Mouse (Mus musculus): ENCODE data around the gene Gm20431.

DNA sequence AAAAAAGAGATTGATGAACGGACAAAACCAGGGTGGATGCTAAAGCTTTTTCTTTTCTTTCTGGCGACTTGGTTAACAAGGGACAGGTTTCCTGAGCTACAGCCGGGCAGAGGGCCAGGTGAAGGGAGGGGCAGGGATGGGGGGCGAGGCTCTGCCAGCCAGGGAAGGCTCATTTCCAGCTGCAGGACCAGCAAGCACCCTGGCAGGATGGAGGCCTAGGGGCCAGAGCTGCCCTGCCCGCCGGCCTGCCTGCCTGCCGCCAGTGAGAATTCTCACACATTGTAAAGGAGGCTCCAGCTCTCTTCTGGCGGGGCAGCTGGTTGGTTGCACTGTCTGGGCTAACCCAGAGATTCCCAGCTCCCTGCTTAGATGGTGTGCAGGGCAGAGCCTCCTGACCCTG, 99.2 kb downstream of the Gm20431 start:
- TF ChIP-seq POLR2A (IDR thresholded peaks at IDR 0.05; ENCODE audit: extremely low read depth, insufficient read depth, low read length), result no peak
- TF ChIP-seq CTCF (IDR thresholded peaks at IDR 0.05; ENCODE audit: extremely low read depth, insufficient read depth, low read length), result no peak

Data from cortical plate, adult 2 months (tissue).